Mouse (Mus musculus): ENCODE results near the gene Rem2. TPM values are rescaled to one million over a fixed set of nuclear protein-coding genes. Genes with fewer than 3 reads are reported as not detected.
A peak's percentile ranks its signal among the peaks of the same experiment; 100 is the strongest.

Rem2 gene
- polyA plus RNA-seq (2012; ENCODE audit: insufficient read depth, low replicate concordance): 0.30 and 2.1 TPM in 2 replicates

- Histone ChIP-seq H3K4me3 (replicated peaks) (peak within 1 kb of the TSS; percentile 81), H3K27me3 (replicated peaks) (peaks cover 62% of the 10 kb centered on the region)
- no peak for TF ChIP-seq GATA1 (IDR thresholded peaks at IDR 0.05; ENCODE audit: borderline replicate concordance, low read length)
- no peak for TF ChIP-seq FLI1 (IDR thresholded peaks at IDR 0.05; ENCODE audit: low read length)
These were observed at the start of gene Rem2 for GRCm38 (mm10) chr14:54475941-54476844. Gene Rem2 (plus strand): TSS chr14:54476100.

GRCm38 (mm10) chr14:54426689-54427398 lies 49.1 kb upstream of the Rem2 start, which contains the start of gene Mrpl52:
Gene Mrpl52 (plus strand): TSS chr14:54426909.
- TF ChIP-seq GATA1 (IDR thresholded peaks at IDR 0.05; ENCODE audit: borderline replicate concordance, low read length) (no peak; the same call in 2 of the 3 replicates), FLI1 (IDR thresholded peaks at IDR 0.05; ENCODE audit: low read length) (peak; percentile 97)
- H3K27me3 ChIP-seq (replicated peaks): peaks cover 14% of the 10 kb centered on the region
- H3K36me3 ChIP-seq (replicated peaks; ENCODE audit: low read length): peaks cover 31% of the 10 kb centered on the region
- H3K4me1 ChIP-seq: peaks cover 60% of the 10 kb centered on the region
- H3K4me3 ChIP-seq (replicated peaks): peak within 1 kb of the TSS; percentile 97
- peaks cover 8% of the 10 kb centered on the region; the same call in 1 of the 2 replicates for H3K9me3 ChIP-seq

More at GRCm38 (mm10) chr14:54475941-54476844, at the start of gene Rem2:
- H3K36me3 ChIP-seq (replicated peaks; ENCODE audit: low read length): peaks cover 10% of the 10 kb centered on the region
- H3K9me3 ChIP-seq: peaks cover 5% of the 10 kb centered on the region
- peaks cover 34% of the 10 kb centered on the region for H3K4me1 ChIP-seq

- no peak for TF ChIP-seq FLI1 (IDR thresholded peaks at IDR 0.05; ENCODE audit: low read length)
- TF ChIP-seq GATA1 (IDR thresholded peaks at IDR 0.05; ENCODE audit: borderline replicate concordance, low read length): no peak
- Histone ChIP-seq H3K36me3 (replicated peaks; ENCODE audit: low read length) (peaks cover 31% of the 10 kb centered on the region), H3K9me3 (peaks cover 13% of the 10 kb centered on the region; the same call in 1 of the 2 replicates), H3K4me1 (peaks cover 68% of the 10 kb centered on the region), H3K4me3 (replicated peaks) (peak overlapping the region; percentile 97), H3K27me3 (replicated peaks) (peaks cover 22% of the 10 kb centered on the region)
These were observed 48.2 kb upstream of the Rem2 start for GRCm38 (mm10) chr14:54427696-54428095.

GRCm38 (mm10) chr14:54428421-54428820 lies 47.5 kb upstream of the Rem2 start:
- Histone ChIP-seq H3K9me3 (peaks cover 13% of the 10 kb centered on the region; the same call in 1 of the 2 replicates), H3K4me1 (peaks cover 75% of the 10 kb centered on the region), H3K4me3 (replicated peaks) (no peak overlapping the region), H3K27me3 (replicated peaks) (peaks cover 25% of the 10 kb centered on the region), H3K36me3 (replicated peaks; ENCODE audit: low read length) (peaks cover 31% of the 10 kb centered on the region)
- TF ChIP-seq FLI1 (IDR thresholded peaks at IDR 0.05; ENCODE audit: low read length) (no peak), GATA1 (IDR thresholded peaks at IDR 0.05; ENCODE audit: borderline replicate concordance, low read length) (no peak)

DNA sequence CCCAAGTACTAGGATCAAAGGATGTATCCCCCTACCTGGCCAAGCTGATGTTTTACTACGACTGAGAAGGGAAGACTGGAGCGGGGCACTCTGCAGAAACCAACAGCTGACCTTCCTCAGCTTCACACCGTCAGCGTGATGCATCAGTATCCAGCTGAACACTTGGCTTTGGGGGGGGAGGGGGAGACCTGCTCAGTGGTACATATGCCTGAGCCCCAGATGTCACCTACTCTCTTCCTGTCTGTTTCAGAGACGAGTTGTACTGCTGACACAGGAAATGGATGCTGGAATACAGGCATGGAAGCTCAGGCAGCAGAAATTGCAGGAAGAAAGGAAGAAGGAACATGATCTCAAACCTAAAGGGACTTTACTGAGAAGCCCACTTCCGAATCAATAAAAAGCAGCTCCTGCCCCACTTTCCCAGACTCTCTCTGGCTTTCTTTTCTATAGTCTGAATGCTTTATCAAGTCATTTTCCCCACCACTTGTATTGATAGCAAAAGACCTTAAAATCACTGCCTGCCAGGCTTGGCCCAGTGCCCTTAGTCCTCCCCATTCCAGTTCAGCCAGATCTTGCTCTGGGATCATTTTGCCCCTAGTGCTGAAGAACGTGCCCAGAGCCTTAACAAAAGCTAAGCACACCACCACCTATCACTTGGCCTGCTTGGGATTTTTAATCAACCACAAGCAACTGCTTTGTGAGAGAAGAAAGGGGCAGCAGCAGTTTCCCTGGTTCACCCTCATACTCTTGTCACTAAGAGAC lies 46.4 kb upstream of the Rem2 start:
- Histone ChIP-seq H3K9me3 (peaks cover 13% of the 10 kb centered on the region; the same call in 1 of the 2 replicates), H3K36me3 (replicated peaks; ENCODE audit: low read length) (peaks cover 31% of the 10 kb centered on the region), H3K4me3 (replicated peaks) (no peak overlapping the region), H3K4me1 (peaks cover 83% of the 10 kb centered on the region), H3K27me3 (replicated peaks) (peaks cover 25% of the 10 kb centered on the region)
- no peak for TF ChIP-seq FLI1 (IDR thresholded peaks at IDR 0.05; ENCODE audit: low read length)
- no peak for TF ChIP-seq GATA1 (IDR thresholded peaks at IDR 0.05; ENCODE audit: borderline replicate concordance, low read length)

DNA sequence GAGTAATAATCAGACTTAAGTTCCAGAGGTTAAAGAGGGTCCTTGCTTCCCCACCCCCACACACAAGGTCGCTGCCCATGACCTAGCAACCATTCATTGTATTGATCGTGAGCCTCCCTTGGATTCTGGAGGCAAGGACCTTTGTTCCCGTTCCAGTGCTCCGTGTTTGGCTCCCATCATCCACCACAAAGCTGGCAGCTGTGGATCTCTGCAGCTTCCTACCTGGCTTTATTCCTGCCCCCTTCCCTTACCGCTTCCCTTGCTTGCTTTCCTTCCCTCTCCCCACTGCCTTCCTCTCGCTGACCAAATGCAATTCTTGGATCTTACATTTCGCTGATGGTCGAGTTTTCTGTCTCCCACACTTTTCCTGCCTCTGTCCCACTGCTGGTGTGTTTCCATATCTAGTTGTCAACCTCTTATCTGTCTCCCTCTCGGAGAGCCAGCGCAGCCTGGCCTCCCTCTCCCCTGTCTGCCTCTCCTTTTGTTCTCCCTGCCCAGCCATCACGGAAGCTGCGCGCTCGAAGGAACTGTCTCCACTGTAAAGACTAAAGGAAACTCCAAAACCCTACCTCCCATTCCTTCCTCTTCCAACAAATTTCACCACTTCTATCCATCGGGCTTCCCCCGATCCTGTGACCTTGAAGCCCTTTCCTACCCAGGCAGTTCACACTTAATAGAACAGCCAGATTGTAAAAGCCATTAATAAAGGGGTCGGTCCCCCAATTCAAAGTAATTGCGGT lies 45.3 kb upstream of the Rem2 start:
- H3K27me3 ChIP-seq (replicated peaks): peaks cover 25% of the 10 kb centered on the region
- H3K4me1 ChIP-seq: peaks cover 78% of the 10 kb centered on the region
- no peak overlapping the region for H3K4me3 ChIP-seq (replicated peaks)
- peaks cover 31% of the 10 kb centered on the region for H3K36me3 ChIP-seq (replicated peaks; ENCODE audit: low read length)
- no peak for TF ChIP-seq FLI1 (IDR thresholded peaks at IDR 0.05; ENCODE audit: low read length)
- TF ChIP-seq GATA1 (IDR thresholded peaks at IDR 0.05; ENCODE audit: borderline replicate concordance, low read length): no peak
- H3K9me3 ChIP-seq: peaks cover 13% of the 10 kb centered on the region; the same call in 1 of the 2 replicates

DNA sequence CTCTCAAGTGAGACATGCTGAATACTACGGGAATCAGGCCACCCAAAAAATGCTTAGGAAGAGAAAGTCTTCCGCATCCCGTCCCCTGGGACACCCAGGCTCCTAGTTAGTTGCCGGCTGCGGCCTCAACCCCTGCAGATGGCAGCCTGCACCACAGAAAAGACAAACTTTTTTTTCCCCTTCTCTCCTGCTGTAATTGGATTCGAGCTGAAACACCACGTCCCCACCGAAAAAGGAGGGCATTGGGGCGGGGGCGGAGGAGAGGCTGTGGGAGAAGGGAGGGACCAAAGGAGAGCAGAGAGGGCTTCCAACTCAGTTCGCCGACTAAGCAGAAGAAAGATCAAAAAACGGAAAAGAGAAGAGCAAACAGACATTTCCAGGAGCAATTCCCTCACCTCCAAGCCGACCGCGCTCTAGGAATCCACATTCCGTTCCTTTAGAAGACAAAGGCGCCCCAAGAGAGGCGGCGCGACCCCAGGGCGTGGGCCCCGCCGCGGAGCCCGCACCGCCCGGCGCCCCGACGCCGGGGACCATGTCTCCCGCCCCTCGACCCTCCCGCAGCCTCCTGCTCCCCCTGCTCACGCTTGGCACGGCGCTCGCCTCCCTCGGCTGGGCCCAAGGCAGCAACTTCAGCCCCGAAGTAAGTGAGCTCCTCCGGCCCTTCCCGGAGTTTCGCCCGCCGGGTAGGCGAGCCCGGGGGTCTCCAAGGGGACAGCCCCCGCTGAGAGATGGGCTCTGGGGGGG lies 44.4 kb upstream of the Rem2 start, which contains the start of gene Mmp14:
Gene Mmp14, plus strand, starts transcription at position 279 of the 744 bp plus-strand sequence.
- TF ChIP-seq FLI1 (IDR thresholded peaks at IDR 0.05; ENCODE audit: low read length) (no peak), GATA1 (IDR thresholded peaks at IDR 0.05; ENCODE audit: borderline replicate concordance, low read length) (no peak)
- Histone ChIP-seq H3K36me3 (replicated peaks; ENCODE audit: low read length) (peaks cover 31% of the 10 kb centered on the region), H3K9me3 (peaks cover 13% of the 10 kb centered on the region; the same call in 1 of the 2 replicates), H3K4me1 (peaks cover 72% of the 10 kb centered on the region), H3K4me3 (replicated peaks) (peak within 1 kb of the TSS; percentile 84), H3K27me3 (replicated peaks) (peaks cover 25% of the 10 kb centered on the region)
